Mouse (Mus musculus) brain, adult 2 months (tissue): Measurements from ENCODE around the gene Mrpl58.

Experiments
- DNase-seq: peaks from one replicate; pipeline ENCODE4 v3.0.0; 2011; ENCODE audit warnings: low read depth, low spot score

The Mrpl58 gene

DNA sequence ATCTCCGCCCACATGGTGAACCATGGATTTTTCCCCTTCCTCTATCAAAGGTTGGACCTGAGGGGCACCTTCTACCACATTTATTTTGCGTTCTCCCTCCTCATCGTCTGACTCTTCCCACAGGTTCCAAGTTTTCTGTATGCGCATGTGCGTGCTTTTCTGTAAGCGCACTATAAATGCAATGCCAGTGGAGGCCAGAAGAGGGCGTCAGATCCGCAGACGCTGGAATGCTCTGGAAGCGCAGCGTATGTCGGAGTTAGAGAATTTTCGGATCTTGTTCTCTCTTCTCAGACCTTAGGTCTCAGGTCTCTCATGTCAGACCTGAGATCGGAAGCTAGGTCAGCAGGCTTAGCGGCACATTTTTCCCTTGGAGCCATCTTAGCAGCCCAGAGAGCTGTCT, 52.1 kb downstream of the Mrpl58 start:
- DNase-seq = no peak

DNA sequence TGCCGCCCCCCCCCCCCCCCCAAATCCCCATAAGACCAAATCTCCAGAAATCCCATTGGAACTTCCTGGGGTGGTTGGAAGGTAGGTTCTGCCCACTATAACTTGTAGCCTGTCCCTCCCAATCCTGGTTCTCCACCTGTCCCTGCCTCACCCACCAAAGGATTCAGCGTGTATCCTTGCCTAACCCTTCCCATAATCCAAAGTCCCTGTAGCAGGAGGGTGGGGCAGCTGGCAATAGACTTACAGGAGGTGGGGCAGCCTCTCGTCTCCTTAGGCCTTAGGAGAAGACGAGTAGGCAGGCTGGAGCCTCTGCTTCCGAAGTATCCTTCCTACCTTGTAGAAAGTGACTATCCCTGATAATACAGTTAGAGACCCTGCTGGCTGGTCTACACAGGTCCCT, 52.6 kb downstream of the Mrpl58 start:
- no peak for DNase-seq

DNA sequence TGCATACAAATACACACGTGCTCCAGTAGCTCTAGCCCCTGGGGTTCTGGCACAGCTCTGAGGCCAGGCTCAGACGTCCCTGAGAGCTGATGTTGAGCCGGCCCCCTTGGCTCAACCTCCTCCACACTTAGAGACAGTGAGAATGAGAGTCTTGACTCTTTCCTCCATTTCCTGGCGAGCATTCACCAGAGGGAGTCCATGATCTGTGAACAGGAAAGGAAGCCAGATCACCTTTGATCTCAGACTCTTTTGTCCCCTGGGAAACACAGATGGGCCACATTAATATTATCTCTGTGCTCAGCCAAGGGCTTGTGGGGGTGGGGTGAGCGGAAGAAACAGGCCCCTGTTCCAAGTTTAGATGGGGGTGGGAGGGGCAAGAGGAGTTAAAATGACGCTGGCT, 53.9 kb downstream of the Mrpl58 start:
- no peak for DNase-seq

DNA sequence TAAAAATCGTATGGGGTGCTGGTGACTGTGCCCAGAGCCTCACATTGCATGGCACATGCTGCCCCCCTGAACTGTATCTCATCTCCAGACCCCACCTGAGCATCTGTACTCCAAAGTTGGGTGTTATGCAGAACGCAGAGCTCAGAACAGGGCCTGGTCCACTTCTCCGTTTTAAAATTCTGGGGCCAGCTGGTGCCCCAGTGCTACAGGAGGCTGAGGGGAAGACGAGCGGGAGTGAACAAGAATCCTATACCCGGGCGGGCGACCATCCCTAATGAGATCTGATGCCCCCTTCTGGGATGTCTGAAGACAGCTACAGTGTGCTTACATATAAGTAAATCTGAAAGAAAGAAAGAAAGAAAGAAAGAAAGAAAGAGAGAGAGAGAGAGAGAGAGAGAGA, 57.4 kb downstream of the Mrpl58 start:
- no peak for DNase-seq

DNA sequence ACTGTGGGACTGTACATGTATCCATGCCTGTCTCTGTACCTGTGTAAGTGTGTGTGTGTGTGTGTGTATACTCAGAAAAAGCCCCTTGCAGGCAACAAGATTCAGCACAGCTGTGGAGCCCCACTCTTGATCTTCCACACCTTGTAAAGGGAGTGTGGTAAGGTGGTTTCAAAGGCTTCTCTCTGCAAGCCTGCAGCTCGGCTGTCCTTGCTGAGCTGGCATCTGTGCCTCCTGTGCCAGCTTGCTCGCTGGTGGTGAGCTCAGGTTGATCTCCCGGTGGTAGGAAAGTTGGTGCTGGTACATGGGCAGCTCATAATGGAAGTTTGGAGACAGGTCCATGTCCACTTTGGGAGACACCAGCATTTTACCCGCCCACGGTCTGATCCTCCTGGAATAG, 58.3 kb downstream of the Mrpl58 start:
- DNase-seq = no peak
